8 mouse cellular contexts compared by ENCODE assay signal in genomic region chr15:36373900-36374611, GRCm38 (mm10).
DNase-seq lines count a peak whose midpoint lies in the region; ATAC-seq and TF ChIP-seq lines count a peak whose summit lies in the region.

No protein-coding gene starts in this region.

- peak; percentile 90 for DNase-seq in heart, adult 11 months
- DNase-seq in heart, adult 18-20 months = no peak
- peak; percentile 83 for DNase-seq in kidney, postnatal 0 days (ENCODE audit: low spot score)
- peak; percentile 82 for DNase-seq in lung, postnatal 0 days (ENCODE audit: low spot score)
- peak; percentile 28 for DNase-seq in ovary, postnatal 14 days (ENCODE audit: low spot score)
- no peak for DNase-seq in frontal cortex, postnatal 14 days (ENCODE audit: low spot score in 2 of 2)

- peak overlapping the region; percentile 67 for H3K4me2 ChIP-seq in kidney, postnatal 0 days (ENCODE audit: low read length)
- H3K4me2 ChIP-seq in lung, postnatal 0 days (replicated peaks; ENCODE audit: low read depth, low read length) = peak overlapping the region; percentile 62

- ATAC-seq in granulocyte monocyte progenitor cell, adult 5-6 weeks (replicated peaks; ENCODE audit: poor library complexity, severe bottlenecking) = 0 out of 2 replicates have a peak, but pooled peaks have one; percentile 4
- peak; percentile 74 for ATAC-seq in kidney, postnatal 0 days (replicated peaks; ENCODE audit: low FRiP score, low read depth)
- ATAC-seq in lung, postnatal 0 days = peak; percentile 84

- no peaks in the 10 kb centered on the region for H3K36me3 ChIP-seq in kidney, postnatal 0 days (ENCODE audit: insufficient read depth, low read length)
- no peaks in the 10 kb centered on the region for H3K36me3 ChIP-seq in lung, postnatal 0 days (ENCODE audit: insufficient read depth, low read length)

- no peak for TF ChIP-seq POLR2A in bone marrow macrophage, adult 2 months (IDR thresholded peaks at IDR 0.05; ENCODE audit: borderline replicate concordance, low read depth, low read length)

- TF ChIP-seq CTCF in bone marrow macrophage, adult 2 months (IDR thresholded peaks at IDR 0.05; ENCODE audit: low read depth, low read length) = no peak
- TF ChIP-seq CTCF in kidney, postnatal 0 days (IDR thresholded peaks at IDR 0.05; ENCODE audit: low read depth) = no peak
- no peak for TF ChIP-seq CTCF in lung, postnatal 0 days (IDR thresholded peaks at IDR 0.05)

- H3K9ac ChIP-seq in kidney, postnatal 0 days (ENCODE audit: low read depth, low read length) = peak overlapping the region; percentile 46; the same call in 1 of the 2 replicates
- H3K9ac ChIP-seq in lung, postnatal 0 days (replicated peaks; ENCODE audit: low read depth) = peak overlapping the region; percentile 34

- H3K27ac ChIP-seq in bone marrow macrophage, adult 2 months (ENCODE audit: insufficient read depth, low read depth, low read length) = no peak overlapping the region
- peak overlapping the region; percentile 93 for H3K27ac ChIP-seq in kidney, postnatal 0 days
- peak overlapping the region; percentile 95 for H3K27ac ChIP-seq in lung, postnatal 0 days (ENCODE audit: low read length)

- no peak for TF ChIP-seq EP300 in lung, postnatal 0 days (IDR thresholded peaks at IDR 0.05)

- WGBS in kidney, postnatal 0 days = 11% methylated on average over 11 of the region's 11 CpGs
- 8% methylated on average over 11 of the region's 11 CpGs for WGBS in lung, postnatal 0 days

- no peaks in the 10 kb centered on the region for H3K27me3 ChIP-seq in kidney, postnatal 0 days (ENCODE audit: insufficient read depth, low read length)
- H3K27me3 ChIP-seq in lung, postnatal 0 days (replicated peaks; ENCODE audit: insufficient read depth, low read length) = no peaks in the 10 kb centered on the region

- peak overlapping the region; percentile 33 for H3K4me3 ChIP-seq in bone marrow macrophage, adult 2 months (ENCODE audit: insufficient read depth, low read length)
- H3K4me3 ChIP-seq in kidney, postnatal 0 days (replicated peaks; ENCODE audit: low read depth, low read length) = peak overlapping the region; percentile 32
- peak overlapping the region; percentile 35 for H3K4me3 ChIP-seq in lung, postnatal 0 days (ENCODE audit: low read depth, low read length)

- H3K9me3 ChIP-seq in kidney, postnatal 0 days (replicated peaks; ENCODE audit: low read length) = no peaks in the 10 kb centered on the region
- no peaks in the 10 kb centered on the region for H3K9me3 ChIP-seq in lung, postnatal 0 days (ENCODE audit: low read length)

- H3K4me1 ChIP-seq in bone marrow macrophage, adult 2 months (ENCODE audit: control insufficient read depth, insufficient read depth, low read length) = peaks cover 18% of the 10 kb centered on the region
- H3K4me1 ChIP-seq in kidney, postnatal 0 days (replicated peaks; ENCODE audit: insufficient read depth, low read length) = peaks cover 14% of the 10 kb centered on the region
- peaks cover 9% of the 10 kb centered on the region; the same call in 1 of the 2 replicates for H3K4me1 ChIP-seq in lung, postnatal 0 days (ENCODE audit: insufficient read depth, low read depth, low read length)

Comparison
In these comparisons a context has a peak if more than half of its experiments do, and no peak if none do; other contexts are left out.
1. DNase-seq: peak in heart, adult 11 months (single experiment), kidney, postnatal 0 days (single experiment), lung, postnatal 0 days (single experiment) and ovary, postnatal 14 days (single experiment); none in heart, adult 18-20 months (0 of 2) and frontal cortex, postnatal 14 days (0 of 2).
2. ATAC-seq: peak in every context shown above with its lines; median percentile 84 in lung, postnatal 0 days; 74 in kidney, postnatal 0 days; 4 in granulocyte monocyte progenitor cell, adult 5-6 weeks.
3. Peak in every context shown above with its lines, with median percentiles within 50 percentile points of each other: H3K4me3 ChIP-seq.